In genomic region chr17:5178534-5178933, GRCm38 (mm10) we compare ENCODE assay signal across 15 mouse cellular contexts.
DNase-seq lines count a peak whose midpoint lies in the region; ATAC-seq lines count a peak whose summit lies in the region.
"Had no signal": no experiment of that assay in that cellular context is flagged by ENCODE, and none has a peak within 500 bp of the region (broad histone marks: within the 10 kb centered on the region; RNA-seq: fewer than 3 reads in every experiment).

No protein-coding gene starts in this region.

- ATAC-seq in heart, embryonic 15.5 days (replicated peaks; ENCODE audit: insufficient number of reproducible peaks, insufficient read depth, low FRiP score, low read depth), result no peak
- no peak for ATAC-seq in megakaryocyte, adult 5-6 weeks (ENCODE audit: poor library complexity, severe bottlenecking)
- ATAC-seq: forebrain, embryonic 15.5 days; Patski had no signal

- H3K36me3 ChIP-seq in heart, embryonic 15.5 days, result no peaks in the 10 kb centered on the region
- peaks cover 6% of the 10 kb centered on the region for H3K36me3 ChIP-seq in megakaryocyte, embryonic 14.5 days (replicated peaks; ENCODE audit: low read length)
- H3K36me3 ChIP-seq: forebrain, embryonic 15.5 days; stomach, embryonic 15.5 days had no signal

- intact Hi-C loops in heart, postnatal 36 days (cut with DNase I), result no loop called here

- H3K27ac ChIP-seq in heart, embryonic 15.5 days, result peak overlapping the region; percentile 57
- H3K27ac ChIP-seq: forebrain, embryonic 15.5 days; stomach, embryonic 15.5 days had no signal

- 70% methylated on average over 10 of the region's 10 CpGs for WGBS in heart, embryonic 15.5 days

- H3K9me3 ChIP-seq in heart, embryonic 15.5 days (replicated peaks), result no peaks in the 10 kb centered on the region
- H3K9me3 ChIP-seq in megakaryocyte, embryonic 14.5 days, result no peaks in the 10 kb centered on the region
- H3K9me3 ChIP-seq: forebrain, embryonic 15.5 days; stomach, embryonic 15.5 days had no signal

- H3K9ac ChIP-seq in heart, embryonic 15.5 days, result no peak overlapping the region
- H3K9ac ChIP-seq: forebrain, embryonic 15.5 days; stomach, embryonic 15.5 days had no signal

- DNase-seq in heart, postnatal 36 days, result no peak
- peak; percentile 66 for DNase-seq in kidney, adult 9 months
- DNase-seq in kidney, postnatal 36 days, result peak; percentile 68 to 71
- no peak for DNase-seq in embryo, embryonic 11 days
- DNase-seq: cerebellum, adult 18-20 months; gastrocnemius, postnatal 36 days; layer of hippocampus, adult 9-11 months; lung, adult 18-20 months; thymus, postnatal 25 days had no signal

- H3K27me3 ChIP-seq in heart, embryonic 15.5 days, result no peaks in the 10 kb centered on the region
- H3K27me3 ChIP-seq in megakaryocyte, embryonic 14.5 days (replicated peaks), result no peaks in the 10 kb centered on the region
- H3K27me3 ChIP-seq: forebrain, embryonic 15.5 days; Patski; stomach, embryonic 15.5 days had no signal

- peaks cover 47% of the 10 kb centered on the region for H3K4me1 ChIP-seq in heart, embryonic 15.5 days (replicated peaks)
- peaks cover 89% of the 10 kb centered on the region for H3K4me1 ChIP-seq in megakaryocyte, embryonic 14.5 days

- H3K4me2 ChIP-seq in heart, embryonic 15.5 days, result no peak overlapping the region
- H3K4me2 ChIP-seq: forebrain, embryonic 15.5 days; stomach, embryonic 15.5 days had no signal

- H3K4me3 ChIP-seq in heart, embryonic 15.5 days, result no peak overlapping the region
- H3K4me3 ChIP-seq in megakaryocyte, embryonic 14.5 days (replicated peaks), result peak overlapping the region; percentile 38
- H3K4me3 ChIP-seq: forebrain, embryonic 15.5 days; stomach, embryonic 15.5 days had no signal

Comparison
In these comparisons a context has a peak if more than half of its experiments do, and no peak if none do; other contexts are left out.
1. DNase-seq: peak in kidney, adult 9 months (single experiment) and kidney, postnatal 36 days (2 of 2); none in heart, postnatal 36 days (0 of 2) and embryo, embryonic 11 days (single experiment).